Mouse (Mus musculus): ENCODE measurements around the gene Dnajc22.

The Dnajc22 gene

DNA sequence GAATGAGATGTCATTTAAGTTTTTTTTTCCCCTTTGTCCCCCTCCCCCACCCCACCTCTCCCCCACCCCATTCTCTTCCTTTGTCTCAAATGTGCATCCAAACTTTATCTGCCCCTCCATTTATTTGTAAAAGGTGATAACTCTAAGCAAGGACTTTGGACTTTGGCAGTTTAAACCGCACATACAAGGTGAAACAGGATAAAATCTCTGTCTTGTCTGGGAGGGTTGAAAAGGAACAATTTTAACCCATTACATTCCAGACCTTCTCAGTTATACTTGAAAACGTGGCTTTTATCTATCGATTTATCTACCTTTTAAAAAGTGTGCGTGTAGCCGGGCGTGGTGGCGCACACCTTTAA, 22.1 kb downstream of the Dnajc22 start:
- DNase-seq (ENCODE audit: low spot score): no peak

- no peak for DNase-seq (ENCODE audit: low spot score)
Measured at GRCm38 (mm10) chr15:99116539-99116938, 23.6 kb downstream of the Dnajc22 start.

- DNase-seq (ENCODE audit: low spot score): no peak
Measured at GRCm38 (mm10) chr15:99120814-99121213, 27.8 kb downstream of the Dnajc22 start.

DNA sequence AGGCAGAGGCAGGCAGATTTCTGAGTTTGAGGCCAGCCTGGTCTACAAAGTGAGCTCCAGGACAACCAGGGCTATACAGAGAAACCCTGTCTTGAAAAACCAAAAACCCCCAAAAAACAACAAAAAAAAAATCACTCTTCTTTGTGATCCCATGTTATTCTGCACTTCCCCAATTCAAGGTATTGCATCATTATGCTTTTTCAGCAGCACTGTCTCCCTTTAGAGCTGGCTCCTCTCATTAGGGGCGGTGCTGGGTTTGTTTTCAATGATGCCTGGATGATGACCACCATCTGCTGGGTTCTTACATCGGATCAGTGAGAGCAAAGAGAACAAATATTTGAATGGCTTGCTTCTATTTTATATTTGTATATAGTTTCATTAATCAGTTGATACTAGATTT, 29.7 kb downstream of the Dnajc22 start:
- DNase-seq (ENCODE audit: low spot score): no peak

DNA sequence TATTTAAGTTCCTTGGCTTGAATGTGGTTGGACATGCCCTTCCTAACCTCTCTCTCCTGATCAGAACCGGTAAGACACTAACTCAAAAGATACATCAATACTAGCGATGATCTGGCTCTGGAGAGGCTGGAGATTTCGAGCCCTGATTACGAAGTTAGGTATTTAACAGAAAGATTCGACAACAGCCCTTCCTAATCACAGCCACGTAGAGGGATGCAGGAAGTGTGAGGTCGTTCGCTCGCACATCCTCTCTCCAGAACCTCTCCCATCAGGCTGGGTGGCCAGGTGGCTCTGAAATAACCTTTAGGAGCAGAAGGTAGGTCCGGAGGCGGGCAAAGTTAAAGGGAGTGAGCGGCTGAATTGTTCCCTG, 32.7 kb downstream of the Dnajc22 start, which contains the start of gene Spats2:
TSS of gene Spats2 (plus strand) at position 206 of the 370 bp plus-strand sequence.
- DNase-seq (ENCODE audit: low spot score): no peak

DNA sequence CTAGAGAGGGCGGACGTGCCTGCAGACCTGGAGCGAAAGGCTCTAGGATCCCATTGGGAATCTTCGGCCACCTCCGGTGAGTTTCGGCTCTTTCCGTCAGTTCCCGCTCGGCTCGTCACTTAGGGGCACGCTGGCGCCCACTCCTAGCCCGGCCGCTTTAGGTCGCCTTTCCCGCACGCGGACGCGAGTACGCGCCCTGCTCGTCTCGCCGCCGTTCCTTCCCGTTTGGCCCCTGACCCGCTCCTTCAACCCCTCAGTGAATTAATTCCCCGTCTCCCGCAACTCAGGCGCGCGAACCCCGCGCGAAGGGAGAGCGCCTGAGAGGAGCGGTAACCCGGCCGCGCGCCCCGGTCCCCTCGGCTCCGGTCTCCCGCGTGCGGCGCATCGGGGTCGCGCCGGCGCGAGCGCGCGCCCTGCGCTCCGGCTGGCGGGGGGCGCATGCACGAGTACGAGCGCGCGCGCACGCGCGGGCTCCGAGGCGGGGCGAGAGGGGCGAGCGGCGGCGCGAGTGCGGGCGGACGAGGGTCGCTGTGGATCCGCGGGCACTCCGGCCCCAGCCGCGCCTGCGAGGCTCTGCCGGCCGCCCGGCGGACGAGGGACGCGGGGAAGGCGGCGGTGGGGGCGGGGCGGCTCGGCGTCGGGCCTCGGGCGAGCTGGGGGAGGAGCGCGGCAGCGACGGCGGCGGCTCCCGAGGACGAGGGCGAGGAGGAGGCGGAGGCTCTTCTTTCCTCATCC, 33.3 kb downstream of the Dnajc22 start:
- DNase-seq (ENCODE audit: low spot score): peak; percentile 85

DNA sequence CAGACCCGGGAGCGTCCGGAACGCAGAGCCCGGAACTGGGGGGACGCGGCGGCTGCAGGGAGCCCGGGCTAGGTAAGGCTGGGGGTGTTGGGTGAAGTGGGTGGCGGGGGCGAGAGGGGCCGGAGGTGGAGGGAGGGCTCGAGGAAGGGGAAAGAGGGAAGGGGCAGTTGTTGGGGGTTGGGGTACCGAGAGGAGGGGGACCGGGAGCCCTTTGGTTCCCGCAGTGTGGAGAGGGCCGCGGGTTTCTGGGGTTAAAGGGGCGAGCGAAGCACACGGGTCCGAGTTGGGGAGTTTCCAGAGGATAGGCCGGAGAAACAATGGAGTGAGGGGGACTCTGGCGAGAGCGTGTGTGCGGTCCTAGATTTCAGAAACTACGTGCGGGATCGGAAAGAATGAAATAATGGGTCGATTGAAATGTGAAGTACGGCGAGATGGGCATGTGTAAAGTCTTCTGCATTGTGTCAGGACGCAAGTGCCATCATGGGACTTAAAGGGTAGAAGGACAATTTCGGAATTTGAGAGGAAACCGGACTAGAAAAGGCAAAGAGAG, 33.9 kb downstream of the Dnajc22 start:
- DNase-seq (ENCODE audit: low spot score): no peak

DNA sequence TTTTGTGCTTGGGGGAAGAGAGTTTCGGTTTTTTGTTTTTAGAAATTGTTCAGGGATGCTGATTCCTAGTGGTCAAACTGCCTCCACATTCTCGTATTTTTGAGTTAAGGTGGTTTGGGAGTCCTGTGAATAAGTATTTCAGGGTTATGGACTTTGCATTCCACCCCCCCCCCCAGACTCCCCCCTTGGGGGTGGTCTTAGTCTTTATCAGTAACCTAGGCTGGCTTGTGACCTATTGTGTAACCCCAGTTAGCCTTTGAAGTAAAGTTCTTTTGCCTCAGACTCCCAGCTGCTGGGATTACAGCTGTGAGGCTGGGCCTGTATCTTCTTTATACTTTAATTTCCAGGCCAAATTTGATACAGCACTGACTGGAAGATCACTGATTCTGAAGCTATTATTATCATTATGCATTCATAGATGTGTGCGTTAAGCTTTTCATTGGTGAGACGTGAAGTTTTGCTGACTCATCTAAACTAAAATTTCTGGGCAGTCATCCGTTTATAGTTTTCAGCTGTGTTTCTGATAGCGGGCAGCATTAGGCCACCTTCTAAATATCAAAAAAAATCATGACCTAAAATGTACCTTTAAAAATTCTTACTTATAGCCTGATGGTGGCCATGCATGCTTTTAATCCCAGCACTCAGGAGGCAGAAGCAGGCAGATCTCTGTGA, 35.0 kb downstream of the Dnajc22 start:
- no peak for DNase-seq (ENCODE audit: low spot score)

DNA sequence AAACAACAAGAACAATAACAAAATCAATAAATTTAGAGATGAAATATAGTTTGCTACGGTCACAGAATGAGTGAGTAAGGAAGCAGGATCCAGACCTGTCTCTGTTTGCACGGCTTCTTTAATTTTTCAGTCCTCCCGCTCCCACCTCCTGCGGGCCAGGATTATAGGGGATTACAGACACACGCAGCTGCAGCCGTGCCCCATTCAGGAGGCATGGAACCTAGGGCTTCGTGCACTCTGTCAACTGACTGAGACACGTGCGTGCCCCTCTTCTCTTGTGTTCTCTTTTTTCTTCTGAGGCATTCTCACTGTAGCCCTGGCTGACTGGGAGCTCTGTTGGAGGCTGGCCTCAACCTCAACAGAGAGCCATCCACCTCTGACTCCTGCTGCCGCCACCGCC, 36.5 kb downstream of the Dnajc22 start:
- no peak for DNase-seq (ENCODE audit: low spot score)

DNA sequence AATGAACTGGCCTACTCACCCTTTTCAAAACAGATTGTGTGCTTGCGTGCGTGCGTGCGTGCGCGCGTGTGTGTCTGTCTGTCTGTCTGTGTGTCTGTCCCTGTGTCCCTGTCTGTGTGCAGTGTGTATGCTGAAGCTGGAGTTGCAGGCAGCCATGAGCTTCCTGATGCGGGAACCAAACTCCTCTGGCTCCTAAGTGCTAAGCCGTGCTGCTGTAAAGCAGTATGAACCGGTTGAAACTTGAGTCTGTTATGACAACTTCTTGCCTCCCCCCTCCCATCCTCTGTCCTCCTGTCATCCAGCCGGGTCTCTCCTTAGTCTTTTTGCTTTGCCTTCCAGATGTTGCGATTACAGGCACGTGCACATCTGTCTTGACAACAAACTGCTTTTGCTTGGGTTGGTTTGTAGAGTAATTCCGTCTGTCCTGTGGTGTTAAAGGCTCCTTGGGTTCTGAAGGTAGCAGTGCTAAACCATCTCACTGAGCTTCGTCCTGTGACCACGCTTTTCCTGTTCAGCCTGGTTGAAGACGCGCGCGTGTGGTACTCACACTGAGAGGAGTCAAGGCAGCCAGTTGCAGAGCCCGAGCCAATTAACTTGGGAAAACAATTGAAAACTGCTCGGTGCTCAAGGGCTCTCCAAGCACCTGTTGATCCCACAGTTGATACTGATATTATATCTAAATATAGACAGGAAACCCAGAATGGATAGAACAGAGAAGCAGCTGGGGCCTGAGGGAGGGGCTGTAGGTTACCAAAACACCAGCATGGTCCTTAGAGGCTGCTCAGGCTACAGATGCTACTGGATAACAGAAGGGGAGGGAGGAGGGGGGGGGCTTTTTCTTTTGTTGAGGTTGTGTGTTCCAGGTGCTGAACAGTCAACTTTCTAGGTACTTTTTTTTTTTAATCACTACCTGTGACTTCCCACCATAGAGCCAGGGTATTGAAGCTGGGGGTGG, 37.3 kb downstream of the Dnajc22 start:
- no peak for DNase-seq (ENCODE audit: low spot score)

GRCm38 (mm10) chr15:99138389-99138788, 45.4 kb downstream of the Dnajc22 start:
- no peak for DNase-seq (ENCODE audit: low spot score)

DNA sequence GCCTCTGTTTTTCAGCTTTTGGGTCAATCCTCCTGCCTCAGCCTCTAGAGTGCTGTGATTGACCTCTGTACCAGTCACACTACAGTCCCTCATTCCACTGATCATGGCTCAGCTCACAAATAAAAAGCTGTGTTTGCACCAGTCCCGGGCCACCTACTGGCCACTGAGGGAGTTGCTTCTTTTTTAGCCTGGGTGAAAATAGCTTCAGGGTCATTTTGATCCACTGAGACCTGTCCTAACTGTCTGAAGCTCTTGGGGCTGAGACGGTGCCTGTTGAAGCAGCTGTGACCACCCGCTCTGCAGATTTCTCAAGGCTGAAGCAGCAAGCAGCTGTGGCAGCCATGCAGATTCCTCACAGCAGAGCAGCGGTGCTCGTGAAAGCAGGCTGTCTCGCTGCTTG, 46.7 kb downstream of the Dnajc22 start:
- DNase-seq (ENCODE audit: low spot score): no peak

- DNase-seq (ENCODE audit: low spot score): no peak
Measured at GRCm38 (mm10) chr15:99150516-99150915, 57.5 kb downstream of the Dnajc22 start.

- no peak for DNase-seq (ENCODE audit: low spot score)
Measured at GRCm38 (mm10) chr15:99151324-99151723, 58.4 kb downstream of the Dnajc22 start.

DNA sequence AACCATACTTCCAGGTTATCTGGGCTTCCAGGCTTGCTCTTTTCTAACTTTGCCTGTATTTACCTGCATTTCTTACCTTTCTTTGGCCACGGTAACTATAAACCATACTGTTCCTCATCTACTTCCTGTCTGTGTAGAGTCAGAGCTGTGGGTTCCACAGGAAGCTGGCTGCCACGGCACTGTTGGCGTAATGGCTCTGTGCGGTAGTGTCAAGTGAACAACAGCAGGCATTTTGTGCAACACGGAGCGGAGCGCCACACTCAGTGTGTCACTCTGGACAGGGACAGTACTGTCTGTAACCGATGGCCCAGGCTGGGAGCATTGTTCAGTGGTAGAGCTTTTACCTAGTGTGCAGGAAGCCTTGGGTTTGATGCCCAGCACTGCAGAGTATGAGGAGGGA, 60.5 kb downstream of the Dnajc22 start:
- DNase-seq (ENCODE audit: low spot score): no peak

All from lung, postnatal 25 days (tissue).